In the genomic region with DNA sequence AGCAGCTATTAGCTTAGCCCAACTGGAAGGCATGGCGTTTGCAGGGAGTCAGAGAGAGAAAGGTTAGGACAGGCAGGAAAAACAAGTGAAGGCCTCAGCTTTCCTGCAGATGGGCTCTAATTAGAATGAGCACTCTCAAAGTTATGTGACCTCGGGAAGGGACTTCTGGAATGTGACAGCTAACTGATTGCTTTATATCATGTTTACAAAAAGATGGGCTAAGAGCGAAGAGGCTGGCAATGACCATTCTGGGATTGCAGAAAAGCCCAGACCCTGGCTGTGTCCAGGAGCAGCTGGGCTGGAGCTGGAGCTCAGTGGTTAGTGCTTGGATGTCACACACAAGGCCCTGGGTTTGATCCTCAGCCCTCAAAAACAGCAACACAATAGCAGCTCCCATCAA, we compare ENCODE assay signal across 12 mouse cellular contexts.
"Had no signal": no experiment of that assay in that cellular context is flagged by ENCODE, and none has a peak within 500 bp of the region (broad histone marks: within the 10 kb centered on the region; RNA-seq: fewer than 3 reads in every experiment).

No protein-coding gene starts in this region.

- H3K4me3 ChIP-seq: limb, embryonic 13.5 days; liver, embryonic 12.5 days; midbrain, embryonic 12.5 days; stomach, embryonic 15.5 days had no signal

- H3K27ac ChIP-seq: limb, embryonic 13.5 days; liver, embryonic 12.5 days; midbrain, embryonic 12.5 days; stomach, embryonic 15.5 days had no signal

- H3K36me3 ChIP-seq: limb, embryonic 13.5 days; liver, embryonic 12.5 days; midbrain, embryonic 12.5 days; stomach, embryonic 15.5 days had no signal

- H3K27me3 ChIP-seq: limb, embryonic 13.5 days; liver, embryonic 12.5 days; midbrain, embryonic 12.5 days; stomach, embryonic 15.5 days had no signal

- H3K9ac ChIP-seq: limb, embryonic 13.5 days; liver, embryonic 12.5 days; midbrain, embryonic 12.5 days; stomach, embryonic 15.5 days had no signal

- H3K4me2 ChIP-seq: limb, embryonic 13.5 days; liver, embryonic 12.5 days; midbrain, embryonic 12.5 days; stomach, embryonic 15.5 days had no signal

- H3K4me1 ChIP-seq: liver, embryonic 12.5 days; midbrain, embryonic 12.5 days; stomach, embryonic 15.5 days had no signal

- ATAC-seq: intestine, postnatal 0 days; liver, embryonic 12.5 days; midbrain, embryonic 16.5 days had no signal

- H3K9me3 ChIP-seq: limb, embryonic 13.5 days; liver, embryonic 12.5 days; midbrain, embryonic 12.5 days; stomach, embryonic 15.5 days had no signal

- DNase-seq: kidney, adult 9 months; kidney, postnatal 14 days; left cerebral cortex, postnatal 4 days; right cerebral cortex, postnatal 14 days; thymus, adult 2 months; thymus, postnatal 25 days had no signal
